Mouse (Mus musculus) left cerebral cortex, adult 8-10 months (tissue): Measurements from ENCODE around the gene Dmxl2. TPM values are rescaled to one million over a fixed set of nuclear protein-coding genes. Genes with fewer than 3 reads are reported as not detected.

Source experiments
- DNase-seq, 2 experiments: peaks; one replicate each; pipeline ENCODE4 v3.0.0; 2022; ENCODE audit warnings: low spot score in 2 of 2
- total RNA-seq, 4 experiments: library from RNA; stranded (reverse); gene quantifications; 2 replicates each; pipeline ENCODE4 v1.2.4; 2022

The Dmxl2 gene
- total RNA-seq, 4 experiments from 2014 or later = 185 to 210 (median 193) TPM

DNA sequence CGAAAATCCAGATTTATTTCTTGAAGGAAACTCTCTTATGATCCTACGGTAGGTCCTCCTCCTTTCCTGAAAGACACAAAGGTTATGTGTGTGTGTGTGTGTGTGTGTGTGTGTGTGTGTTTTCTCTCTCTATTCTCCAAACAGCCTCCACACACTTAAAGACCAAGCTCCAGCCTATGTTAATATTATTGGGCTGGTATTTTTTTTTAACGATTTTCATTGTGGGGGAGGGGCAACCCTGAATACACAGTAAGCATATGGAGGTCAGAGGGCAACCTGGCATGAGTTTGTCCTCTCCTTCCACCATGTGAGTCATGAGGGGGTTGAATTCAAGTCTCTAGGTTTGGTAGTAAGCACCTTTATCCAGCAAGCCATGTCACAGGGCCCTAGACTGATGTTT lies 1.6 kb downstream of the Dmxl2 start:
- no peak for DNase-seq

- no peak for DNase-seq
Measured at GRCm38 (mm10) chr9:54499291-54499690, 2.1 kb downstream of the Dmxl2 start.

DNA sequence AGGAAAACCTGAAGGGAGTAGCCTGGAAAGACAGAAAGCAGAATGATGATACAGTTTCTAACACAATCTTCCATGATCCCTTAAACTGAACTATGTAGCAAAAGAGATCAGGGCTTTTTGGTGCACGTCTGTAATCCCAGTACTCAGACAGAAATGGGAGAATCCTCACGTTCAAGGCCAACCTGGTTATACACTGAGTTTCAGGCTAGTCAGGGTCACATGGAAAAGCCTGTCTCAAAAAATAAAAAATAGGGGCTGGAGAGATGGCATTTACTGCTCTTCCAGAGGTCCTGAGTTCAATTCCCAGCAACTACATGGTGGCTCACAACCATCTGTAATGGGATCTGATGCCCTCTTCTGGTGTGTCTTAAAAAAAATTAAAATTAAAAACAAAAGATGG lies 11.0 kb downstream of the Dmxl2 start:
- no peak for DNase-seq

DNA sequence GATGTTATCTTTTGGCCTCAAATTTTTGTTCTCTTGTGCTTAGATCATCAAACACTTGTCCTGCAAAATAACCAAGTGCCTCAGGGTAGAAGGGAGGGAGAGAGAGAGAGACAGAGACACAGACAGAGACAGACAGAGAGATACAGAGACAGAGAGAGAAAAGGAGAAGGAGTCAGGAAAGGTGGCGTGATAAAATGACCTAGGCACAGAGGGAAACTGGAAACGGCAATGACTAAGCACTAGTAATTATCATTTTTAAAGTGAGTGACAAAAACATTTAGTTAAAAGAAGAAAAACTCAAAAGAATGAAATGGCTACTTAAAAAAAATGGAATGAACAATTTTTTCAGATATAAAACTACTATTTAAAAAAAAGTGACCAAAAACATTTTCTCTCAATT lies 11.8 kb downstream of the Dmxl2 start:
- DNase-seq = no peak

DNA sequence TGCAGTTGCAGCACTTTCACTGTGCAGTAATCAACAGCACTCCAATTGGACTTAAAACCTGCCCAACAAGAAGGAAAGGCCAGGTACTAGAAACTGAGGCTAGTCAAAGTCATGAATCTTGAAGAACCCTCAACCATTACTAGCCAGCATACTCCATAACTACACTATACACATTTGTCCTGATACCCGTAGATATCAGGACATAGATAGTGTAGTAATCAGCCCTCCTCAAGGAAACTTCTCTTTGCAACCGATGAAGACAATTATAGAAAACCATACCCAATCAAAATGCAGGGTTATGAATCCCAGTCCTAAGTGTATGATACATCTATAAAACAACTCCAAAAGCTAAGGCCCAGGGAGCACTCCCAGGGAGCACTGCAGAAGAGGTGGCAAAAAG lies 16.5 kb downstream of the Dmxl2 start:
- DNase-seq = no peak

GRCm38 (mm10) chr9:54483215-54483614 lies 18.2 kb downstream of the Dmxl2 start:
- no peak for DNase-seq

DNA sequence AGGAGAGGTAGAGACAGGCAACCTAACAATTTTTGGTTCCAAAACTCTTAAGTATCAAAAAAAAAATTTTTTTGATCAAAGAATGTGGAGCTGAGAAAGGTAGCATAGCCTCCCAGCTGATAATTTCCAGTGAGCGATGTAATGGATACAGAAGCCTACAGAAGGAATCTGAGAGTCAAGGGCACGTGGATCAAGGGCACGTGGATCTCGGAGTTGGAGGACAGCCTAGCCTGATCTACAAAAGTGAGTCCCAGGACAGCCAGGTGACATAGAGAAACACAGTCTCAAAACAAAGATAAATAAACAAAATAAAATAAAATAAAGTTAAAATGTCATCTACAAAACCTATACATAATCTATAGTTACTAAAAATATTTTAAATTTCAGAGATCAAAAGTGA lies 18.7 kb downstream of the Dmxl2 start:
- no peak for DNase-seq

DNA sequence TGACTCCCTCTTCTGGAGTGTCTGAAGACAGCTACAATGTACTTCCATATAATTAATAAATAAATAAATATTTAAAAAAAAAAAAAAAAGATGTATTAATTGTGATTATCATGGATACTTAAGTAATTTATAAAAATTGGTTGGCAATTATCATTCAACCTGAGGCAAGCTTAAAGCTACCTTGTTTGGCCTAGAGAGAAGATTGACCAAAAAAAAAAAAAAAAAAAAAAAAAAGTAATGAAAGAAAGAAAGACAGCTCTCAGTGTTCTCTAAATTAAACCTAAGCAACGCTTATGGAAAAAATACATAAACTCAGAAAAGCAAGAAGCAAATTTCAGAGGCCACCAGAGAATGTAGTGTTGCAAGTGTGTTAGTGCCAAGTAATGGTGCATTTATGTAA lies 22.4 kb downstream of the Dmxl2 start:
- no peak for DNase-seq

DNA sequence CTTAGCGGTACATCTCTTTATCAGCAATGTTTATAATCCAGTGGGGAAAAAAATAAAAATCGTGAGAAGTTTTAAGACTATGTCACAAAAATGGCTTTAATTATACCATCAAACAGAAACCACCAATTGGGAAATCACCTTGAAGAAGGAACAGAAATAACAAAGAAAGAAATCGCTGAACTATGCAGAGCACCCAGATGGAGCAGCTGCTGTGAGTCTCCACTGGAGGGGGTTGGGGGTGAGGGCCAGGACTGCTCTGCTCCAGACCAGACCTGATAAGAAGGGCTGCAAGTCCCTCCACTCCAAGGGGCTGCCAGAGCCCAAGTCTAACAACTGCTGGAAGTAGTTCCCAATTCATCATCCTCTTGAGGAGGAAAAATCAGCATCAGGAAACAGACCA lies 23.3 kb downstream of the Dmxl2 start:
- DNase-seq = no peak

DNA sequence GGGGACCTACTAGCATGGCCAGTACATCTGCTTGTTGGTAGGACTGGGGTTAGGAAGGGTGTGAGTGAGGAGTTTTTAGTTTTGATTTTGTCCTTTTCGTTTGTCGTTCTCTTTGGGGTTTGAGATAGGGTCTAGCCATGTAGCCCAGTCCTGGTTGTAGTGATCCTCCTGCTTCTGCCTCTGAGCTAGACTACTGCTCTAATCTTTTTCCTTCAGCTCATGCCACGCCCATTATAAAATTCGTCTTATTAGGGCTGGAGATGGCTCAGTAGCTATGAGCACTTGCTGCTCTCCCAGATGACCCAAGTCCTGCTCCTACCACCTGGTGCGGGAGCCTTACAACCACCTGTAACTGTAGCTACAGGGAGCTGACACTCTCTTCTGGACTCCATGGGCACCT lies 26.9 kb downstream of the Dmxl2 start:
- no peak for DNase-seq

DNA sequence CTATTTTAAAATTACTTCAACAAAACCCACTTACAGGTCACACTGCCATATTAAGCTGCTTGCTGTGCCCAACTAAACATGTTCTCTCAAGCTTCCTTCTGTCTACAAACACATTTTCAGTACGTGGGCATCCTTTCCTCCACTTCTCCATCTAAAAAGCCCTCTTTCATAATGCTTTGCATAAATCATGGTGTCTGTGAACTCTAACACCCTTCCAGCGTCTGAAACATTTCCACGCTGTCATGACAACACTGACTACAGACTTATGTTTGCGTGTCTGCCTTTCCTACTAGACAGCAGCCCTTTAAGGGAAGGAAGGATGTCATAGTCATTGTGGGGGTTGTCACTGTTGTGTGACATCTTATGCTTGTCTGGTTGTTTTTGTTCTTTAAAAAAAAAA lies 27.4 kb downstream of the Dmxl2 start:
- no peak for DNase-seq

DNA sequence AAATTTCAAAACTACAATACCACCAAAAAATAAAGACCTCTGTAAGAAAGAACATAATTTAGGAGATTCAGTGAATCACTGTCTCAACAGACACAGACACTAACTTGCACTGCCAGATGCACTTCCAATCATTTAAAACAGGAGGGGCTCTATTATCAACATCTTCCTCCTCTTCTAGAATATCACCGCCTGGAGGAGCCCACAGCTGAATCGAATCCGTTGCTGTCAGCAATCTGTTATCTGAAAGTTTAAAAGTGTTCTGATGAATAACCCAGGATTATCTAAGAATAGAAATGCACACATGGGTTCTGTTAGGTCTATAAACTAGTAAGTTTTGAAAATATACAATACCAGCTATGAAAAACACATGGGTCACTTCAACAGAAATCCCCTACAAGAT lies 28.6 kb downstream of the Dmxl2 start:
- no peak for DNase-seq

- no peak for DNase-seq
Measured at GRCm38 (mm10) chr9:54469339-54469738, 32.1 kb downstream of the Dmxl2 start.

GRCm38 (mm10) chr9:54467433-54467933 lies 33.9 kb downstream of the Dmxl2 start:
- no peak for DNase-seq

- no peak for DNase-seq
Measured at GRCm38 (mm10) chr9:54463483-54464054, 37.9 kb downstream of the Dmxl2 start.

GRCm38 (mm10) chr9:54439015-54439414 lies 62.4 kb downstream of the Dmxl2 start:
- DNase-seq = no peak

- DNase-seq = no peak
Measured at GRCm38 (mm10) chr9:54438246-54438645, 63.2 kb downstream of the Dmxl2 start.

DNA sequence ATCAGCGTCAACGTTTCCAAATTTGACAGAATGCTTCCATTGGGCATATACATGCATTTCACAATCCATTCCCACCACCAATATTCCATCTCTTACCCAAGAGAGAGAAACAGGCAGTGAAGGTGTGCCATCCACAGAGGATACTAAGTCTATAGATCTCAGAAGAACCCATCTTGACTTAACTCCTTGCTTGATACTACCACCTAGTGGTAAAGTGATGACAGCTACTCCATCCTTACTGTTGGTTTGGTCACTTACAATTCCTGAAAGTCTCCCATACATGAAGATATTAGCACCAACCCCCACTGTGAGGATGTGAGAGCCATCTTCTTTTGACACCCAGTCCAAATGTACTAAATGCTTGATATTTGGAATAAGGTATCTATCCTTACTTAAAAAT lies 85.2 kb downstream of the Dmxl2 start:
- no peak for DNase-seq

- no peak for DNase-seq
Measured at GRCm38 (mm10) chr9:54356756-54357155, 144.7 kb downstream of the Dmxl2 start.

DNA sequence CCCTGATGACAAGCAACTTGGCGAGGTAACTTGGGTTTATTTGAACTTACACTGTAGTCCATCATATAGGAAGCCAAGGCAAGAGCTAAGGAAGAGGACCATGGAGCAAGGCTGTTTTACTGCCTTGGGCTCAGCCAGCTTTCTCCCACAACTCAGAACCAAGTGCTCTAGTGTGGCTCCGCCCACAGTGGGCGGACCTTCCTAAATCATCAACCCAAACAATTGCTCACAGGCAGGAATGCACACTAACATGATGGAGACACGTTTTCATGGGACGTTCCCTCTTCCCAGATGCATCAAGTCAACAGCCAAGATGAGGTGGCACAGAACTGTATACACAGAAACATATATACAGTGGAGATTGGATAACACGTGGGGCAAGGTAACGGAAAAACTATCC lies 159.4 kb downstream of the Dmxl2 start:
- no peak for DNase-seq

- DNase-seq = peak; percentile 29 to 31
Measured at GRCm38 (mm10) chr9:54336532-54337144, 164.8 kb downstream of the Dmxl2 start.

GRCm38 (mm10) chr9:54335582-54335981 lies 165.8 kb downstream of the Dmxl2 start:
- no peak for DNase-seq

DNA sequence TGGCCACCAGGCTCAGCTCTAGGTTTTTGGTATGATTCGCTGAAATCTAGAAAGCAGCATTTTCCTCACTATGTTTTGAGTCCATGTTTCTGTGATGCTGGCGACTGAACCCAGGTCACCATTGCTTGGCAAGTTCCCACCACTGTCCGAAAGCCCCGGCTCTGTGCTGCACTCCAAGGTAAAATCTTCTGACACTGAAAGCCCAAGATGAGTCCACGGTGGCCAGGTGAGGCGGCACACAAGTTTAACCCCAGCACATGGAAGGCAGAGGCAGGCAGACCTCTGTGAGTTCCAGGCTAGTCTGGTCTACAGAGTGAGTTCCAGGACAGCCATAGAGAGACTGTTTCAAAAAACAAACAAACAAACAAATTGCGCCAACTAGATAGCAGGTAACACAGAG lies 172.2 kb downstream of the Dmxl2 start:
- DNase-seq = no peak

GRCm38 (mm10) chr9:54323456-54323855 lies 178.0 kb downstream of the Dmxl2 start:
- no peak for DNase-seq
